Mouse (Mus musculus): ENCODE data around the gene Lsamp.
A peak's percentile ranks its signal among the peaks of the same experiment; 100 is the strongest.

Lsamp gene

DNA sequence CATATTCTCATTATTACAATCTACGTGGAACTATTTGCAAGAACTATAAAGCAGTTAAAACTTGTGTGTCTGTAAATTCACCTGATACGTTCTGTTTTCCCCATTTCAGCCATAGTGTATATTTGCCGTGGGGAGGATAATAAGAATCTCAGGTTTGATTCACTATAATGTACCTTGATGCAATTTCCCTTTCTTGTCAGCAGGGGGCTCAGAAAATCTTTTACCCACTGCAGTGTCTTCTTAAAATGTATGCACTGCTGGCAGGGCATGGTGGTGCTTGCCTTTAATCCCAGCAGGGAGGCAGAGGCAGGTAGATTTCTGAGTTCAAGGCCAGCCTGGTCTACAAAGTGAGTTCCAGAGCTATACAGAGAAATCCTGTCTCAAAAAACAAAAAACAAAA, 287.7 kb downstream of the Lsamp start:
- no peak for DNase-seq (ENCODE audit: extremely low spot score, low spot score)

DNA sequence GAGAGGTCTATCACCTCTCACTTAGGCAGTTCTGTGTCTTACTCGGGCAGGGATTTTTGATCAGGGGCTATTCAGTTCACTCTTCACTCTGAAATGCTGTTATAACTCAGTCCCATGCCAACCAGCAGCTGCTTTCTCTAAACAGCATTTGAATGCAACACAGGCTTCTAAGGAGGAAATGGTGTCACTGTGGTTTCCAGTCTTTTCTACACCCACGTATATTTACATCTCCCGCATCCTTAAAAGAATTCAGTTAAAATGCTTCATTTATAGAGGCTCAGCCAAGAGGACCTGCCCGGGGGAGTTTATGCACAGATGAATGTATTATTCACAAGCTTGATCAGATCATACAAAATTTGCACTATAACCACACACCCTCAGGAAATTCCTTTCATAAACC, 306.0 kb downstream of the Lsamp start:
- DNase-seq (ENCODE audit: extremely low spot score, low spot score), result no peak

DNA sequence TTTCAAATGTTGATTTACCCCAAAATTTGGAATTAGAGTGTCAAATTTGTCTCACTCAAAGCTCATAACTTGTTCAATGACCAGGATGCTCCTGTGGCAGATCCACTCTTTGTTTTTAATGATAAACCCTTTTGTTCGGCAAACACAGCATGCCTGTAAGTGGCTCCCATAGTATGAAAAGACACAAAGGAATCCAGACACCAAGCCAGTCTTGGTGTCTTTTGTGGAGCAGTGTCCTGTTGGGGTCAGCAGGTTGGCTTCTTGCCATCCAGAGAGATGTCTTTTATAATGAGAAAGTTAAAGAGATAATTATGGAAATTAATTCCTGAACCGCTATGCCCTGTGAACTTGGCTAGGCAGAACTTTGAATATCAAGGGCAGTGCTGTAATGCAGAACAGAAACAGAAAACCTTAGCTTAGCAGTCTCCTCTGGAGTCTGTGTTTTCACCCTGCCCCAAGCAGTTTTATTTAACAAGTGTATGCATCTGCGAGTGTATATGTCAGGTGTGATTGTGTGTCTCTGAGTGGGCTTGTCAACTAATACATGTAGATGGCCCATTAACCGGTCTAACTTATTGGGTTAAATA, 310.2 kb downstream of the Lsamp start:
- no peak for DNase-seq (ENCODE audit: extremely low spot score, low spot score)

DNA sequence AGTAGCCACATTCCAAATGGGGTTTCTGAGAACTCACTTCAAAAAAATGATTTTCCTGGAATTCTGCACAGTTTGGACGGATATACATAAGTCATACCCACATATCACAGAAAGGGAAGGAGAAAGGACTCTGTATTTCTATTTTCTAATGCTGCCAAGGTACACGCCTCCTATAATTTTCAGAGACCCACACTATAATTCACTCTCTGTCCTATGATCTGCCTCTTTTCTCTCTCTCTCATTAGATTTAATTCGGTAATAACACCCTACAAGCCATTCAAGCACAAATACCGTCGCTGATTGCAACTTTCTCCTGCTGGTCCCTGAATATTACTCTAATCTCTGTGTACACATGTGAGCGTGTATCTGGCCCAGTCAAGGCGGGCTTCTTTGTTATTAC, 311.1 kb downstream of the Lsamp start:
- DNase-seq (ENCODE audit: extremely low spot score, low spot score), result no peak

DNA sequence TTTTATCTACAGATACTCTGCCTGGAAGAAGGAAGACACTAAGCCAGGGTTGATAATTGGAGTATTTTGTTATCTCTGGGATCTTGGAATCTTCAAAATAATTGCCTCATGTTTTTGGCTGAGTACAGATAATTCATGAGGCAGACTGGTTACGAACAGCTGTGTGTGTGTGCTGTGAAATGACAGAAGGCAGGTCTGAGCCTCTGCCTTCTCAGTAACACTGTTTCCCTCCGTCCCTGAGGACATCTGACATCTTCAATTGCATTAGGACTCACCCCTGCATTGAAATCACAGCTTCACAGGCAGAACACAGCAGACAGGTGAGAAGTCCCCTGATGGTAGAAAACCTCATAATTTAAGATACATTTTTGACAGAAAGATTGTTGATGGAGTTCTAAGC, 323.5 kb downstream of the Lsamp start:
- DNase-seq (ENCODE audit: extremely low spot score, low spot score), result no peak

DNA sequence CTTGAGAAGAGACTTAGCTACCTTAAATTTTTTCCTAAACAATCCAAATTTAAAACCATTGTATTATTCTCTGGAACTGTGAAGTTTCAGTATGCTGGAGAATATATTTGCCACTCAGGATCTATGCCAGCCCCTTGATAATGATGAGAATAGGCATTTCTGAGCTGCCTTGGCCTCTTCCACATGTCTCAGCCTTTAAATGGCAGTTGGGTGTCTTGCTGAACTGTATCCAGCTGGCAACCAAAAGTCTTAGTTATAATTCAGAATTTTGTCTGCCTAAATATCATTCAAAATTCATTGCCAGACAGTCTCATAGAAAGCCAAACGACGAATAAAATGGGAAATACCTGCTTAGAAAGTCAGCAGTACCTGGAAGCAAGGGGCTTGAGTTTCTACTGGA, 332.0 kb downstream of the Lsamp start:
- no peak for DNase-seq (ENCODE audit: extremely low spot score, low spot score)

DNA sequence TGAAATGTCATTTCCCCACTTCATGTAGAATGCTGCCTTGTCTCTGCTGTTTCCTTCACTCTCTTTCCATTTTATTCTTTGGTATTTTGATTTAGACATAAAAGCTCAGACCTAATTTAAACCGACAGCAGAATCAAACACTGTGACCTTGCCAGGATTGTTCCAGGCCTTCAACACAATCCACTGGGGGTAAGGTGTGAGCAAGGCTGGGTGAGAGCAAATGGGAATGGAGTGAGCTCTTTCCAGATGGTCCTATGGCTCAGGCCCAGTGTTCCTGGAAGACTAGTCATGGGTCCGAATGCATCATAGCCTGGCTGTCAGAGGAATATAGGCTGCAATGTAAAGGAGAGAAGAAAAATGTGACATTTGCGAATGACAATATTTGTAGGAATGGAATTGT, 340.6 kb downstream of the Lsamp start:
- no peak for DNase-seq (ENCODE audit: extremely low spot score, low spot score)

DNA sequence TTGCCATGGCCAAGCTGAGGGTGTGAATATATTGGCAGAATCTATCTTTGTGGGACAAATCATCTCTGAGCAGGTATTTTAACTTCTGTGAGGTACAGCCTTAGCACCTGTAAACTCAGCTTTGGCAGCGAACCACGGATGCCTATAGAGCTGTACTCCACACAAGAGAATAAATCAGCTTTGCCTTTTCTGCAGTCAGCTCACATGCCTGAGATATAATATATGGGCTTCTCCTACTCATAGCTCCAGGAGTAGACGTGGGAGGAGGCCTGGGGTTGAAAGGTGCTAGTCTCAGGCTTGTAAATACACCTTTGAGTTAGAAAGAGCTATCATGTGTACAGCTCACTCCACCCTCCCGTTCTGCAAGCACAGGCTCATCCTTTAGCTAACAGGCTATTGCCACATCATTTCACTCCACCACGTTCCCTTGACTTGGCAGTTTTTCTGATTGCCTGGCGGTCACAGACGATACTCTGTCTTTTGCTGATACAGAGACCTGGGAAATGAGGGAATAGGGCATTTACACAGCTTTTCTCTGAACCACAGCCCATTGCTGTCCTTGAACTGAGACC, 344.2 kb downstream of the Lsamp start:
- DNase-seq (ENCODE audit: extremely low spot score, low spot score), result no peak

DNA sequence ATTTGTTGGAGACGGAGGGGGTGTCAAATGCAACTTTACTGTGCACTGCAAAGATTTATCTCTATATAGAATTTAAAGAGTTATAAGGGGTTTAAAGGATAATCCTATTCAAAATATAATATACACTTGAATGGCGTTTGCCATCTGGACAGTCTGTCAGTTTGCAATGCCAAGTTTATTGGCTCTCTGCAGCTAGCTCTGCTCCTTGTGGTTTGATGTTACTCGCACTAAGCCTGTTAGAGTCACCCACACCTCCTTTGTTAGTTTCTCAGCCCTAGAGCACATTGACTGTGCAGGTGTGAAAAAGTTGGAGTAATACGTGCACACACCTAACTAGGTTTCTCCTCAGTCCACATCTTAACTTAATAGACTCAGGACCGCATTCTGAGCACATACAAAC, 385.5 kb downstream of the Lsamp start:
- no peak for DNase-seq (ENCODE audit: extremely low spot score, low spot score)

DNA sequence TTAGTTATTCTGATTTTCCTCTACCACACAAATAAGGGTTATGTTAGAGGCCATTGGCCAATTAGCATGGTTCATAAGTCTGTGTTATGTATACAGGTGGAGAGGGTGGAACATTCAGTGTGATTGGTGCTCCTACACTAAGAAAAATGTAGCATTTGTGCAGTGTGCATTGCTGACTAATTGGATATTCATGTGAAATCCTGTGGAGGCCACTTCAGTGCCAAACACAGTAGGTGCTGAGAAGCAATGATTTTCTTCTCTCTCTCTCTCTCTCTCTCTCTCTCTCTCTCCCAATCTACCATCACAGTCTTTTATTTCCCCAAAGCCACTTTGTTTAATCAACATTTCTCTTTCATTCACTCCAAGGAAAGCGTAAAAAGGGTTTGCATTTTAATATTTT, 387.1 kb downstream of the Lsamp start:
- DNase-seq (ENCODE audit: extremely low spot score, low spot score), result no peak

DNA sequence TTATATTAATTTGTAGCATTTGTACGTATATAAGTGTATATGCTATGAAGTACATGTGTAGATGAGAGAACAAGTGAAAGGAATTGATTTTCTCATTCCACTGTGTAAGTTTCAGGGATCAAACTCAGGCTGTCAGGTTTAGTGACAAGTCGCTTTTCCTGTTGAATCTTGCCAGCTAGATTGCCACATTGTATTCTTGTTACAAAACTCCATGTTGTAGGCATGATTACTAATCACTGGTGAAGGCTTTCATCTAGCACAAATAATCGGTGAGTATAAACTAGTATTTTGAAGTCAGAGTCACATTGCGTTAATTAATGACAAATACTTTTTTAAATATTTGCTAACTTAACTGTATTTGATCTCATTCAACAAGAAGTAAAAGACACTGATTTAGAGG, 391.2 kb downstream of the Lsamp start:
- no peak for DNase-seq (ENCODE audit: extremely low spot score, low spot score)

DNA sequence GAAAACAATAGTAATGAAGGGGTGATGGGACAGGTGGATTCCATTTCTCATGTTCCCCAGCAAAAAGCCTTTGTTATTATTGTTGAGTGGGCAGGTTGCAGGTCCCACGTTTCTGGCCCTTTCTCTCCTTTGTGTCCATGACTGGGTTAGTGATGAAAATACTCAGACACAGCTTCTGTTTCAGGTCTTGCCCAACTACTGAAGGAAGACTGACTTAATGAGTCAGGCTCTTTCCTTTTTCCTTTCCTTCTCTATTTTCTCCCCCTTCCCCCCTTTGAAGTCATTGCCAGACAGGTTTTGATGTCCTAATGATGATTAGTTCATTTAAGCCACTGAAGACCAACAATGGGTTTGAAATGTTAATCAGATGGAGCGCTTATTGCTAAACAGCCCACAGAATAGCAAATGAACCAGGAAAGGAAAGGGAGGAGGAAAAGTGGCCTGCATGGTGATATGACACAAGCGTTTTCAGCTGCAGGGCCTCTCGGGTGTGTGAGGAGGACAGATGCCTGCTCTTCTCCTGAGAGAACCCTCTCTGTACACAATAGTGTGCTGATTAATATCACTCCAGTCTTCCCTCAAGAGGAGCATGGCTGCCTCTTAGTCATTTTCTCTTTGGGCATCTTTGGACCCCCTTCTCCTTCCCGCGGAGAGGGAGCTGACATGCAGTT, 393.1 kb downstream of the Lsamp start:
- DNase-seq (ENCODE audit: extremely low spot score, low spot score), result no peak

DNA sequence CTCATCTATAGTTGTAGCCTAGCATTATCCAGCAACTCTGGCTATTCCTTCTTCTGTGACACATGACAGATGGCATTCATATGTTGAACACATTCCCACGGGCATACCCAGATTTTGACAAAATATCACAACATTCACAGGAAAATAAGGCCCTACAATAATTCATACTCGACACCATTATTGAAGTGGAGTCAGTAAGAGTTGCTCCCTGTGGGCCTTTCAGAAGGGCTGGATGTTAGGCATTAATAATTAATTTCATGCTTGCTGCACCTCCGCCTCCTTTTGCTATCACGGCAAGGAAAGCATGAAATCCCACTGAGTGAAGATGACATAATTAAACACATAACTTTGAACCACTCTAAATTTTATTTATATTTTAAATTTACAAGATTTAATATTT, 407.9 kb downstream of the Lsamp start:
- DNase-seq (ENCODE audit: extremely low spot score, low spot score), result no peak

DNA sequence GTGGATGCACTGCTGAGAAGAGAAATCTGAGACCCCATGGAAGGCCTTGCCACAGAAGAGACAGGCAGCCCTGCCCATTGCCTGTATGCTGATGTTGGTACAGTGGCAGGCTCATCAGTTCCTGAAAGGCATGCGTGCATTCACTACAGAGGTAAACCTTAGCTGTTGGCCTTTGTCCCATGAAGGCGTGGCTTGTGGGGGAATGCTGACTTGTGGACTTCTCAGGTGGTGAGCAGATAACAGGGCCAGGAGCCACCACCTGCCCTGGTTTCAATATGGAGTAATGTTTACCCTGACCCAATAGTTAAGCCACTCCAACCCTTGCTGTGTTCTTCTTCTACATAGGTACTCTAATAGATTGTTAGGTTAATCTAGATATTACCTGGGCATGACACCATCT, 415.4 kb downstream of the Lsamp start:
- DNase-seq (ENCODE audit: extremely low spot score, low spot score), result no peak

DNA sequence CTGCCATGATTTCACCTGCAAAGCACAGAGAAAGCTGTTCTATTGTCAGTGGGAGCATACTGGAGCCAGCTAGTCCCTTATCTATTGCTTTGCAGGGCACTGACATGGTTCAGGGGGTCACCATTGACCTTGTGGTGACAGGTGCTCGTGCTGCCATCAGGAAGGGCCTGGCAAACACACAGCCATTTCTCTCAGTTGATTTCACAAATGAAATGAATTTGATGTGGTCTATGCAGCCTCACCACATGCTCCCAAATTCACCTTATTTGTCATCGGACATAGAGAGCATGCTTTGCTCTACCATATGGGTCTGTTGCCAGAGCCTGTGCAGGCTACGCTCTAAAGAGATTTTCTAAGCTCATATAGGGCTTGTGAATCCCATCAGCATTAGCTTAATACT, 450.1 kb downstream of the Lsamp start:
- no peak for DNase-seq (ENCODE audit: extremely low spot score, low spot score)

DNA sequence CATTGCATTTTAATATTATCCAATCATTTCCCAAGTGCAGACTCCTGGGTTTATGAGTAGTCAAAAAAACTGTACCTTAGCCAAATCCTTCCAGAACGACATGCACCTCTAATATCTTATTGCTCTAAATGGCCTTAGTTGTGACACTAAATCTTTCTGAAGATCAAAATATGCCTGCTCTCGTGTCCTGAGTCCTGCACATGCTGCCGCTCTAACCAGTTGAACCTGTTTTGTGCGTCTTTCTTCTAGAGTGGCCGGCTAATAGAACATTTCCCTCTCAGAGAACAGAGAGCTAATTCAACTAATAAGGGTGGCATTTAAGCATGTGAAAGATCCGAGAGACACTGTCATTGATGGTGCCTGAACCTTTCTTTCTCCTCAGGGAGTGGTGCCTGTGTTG, 452.3 kb downstream of the Lsamp start:
- no peak for DNase-seq (ENCODE audit: extremely low spot score, low spot score)

DNA sequence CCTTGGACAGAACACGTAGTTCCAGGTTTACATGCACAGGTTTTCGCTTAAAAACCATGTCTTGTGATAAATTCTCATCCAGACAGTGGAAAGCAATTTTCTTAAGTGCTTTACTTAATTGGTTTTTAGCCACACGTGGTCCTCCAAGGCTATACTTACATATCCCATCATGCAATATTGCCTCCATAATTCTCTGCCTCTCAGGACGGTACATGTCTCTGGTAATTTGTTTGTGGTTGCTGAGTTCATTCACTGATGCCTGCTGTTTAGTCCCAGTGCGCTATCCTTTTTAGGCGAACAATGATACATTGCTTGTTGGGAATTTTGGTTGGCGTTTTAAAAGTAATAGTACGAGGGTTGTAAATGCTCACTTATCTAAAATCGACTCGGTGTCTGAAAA, 453.7 kb downstream of the Lsamp start:
- no peak for DNase-seq (ENCODE audit: extremely low spot score, low spot score)

DNA sequence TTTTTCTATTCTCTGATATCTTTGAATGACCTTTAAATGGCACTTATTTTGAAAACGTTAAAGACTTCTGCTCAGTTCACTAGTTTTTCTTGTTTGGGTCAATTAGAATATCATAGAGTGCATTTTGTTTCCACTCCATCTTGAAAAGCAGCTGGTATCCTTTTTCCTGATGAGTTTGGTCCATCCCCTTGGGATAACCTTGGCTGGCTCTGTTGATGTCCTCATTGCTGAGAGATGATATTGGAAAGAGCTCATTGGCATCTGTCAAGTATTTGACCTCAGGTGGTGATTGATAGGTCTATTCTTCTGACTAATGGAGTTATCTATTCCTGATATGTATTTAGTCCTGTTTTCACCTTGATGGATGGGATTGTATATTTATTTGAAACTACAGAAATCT, 454.7 kb downstream of the Lsamp start:
- no peak for DNase-seq (ENCODE audit: extremely low spot score, low spot score)

DNA sequence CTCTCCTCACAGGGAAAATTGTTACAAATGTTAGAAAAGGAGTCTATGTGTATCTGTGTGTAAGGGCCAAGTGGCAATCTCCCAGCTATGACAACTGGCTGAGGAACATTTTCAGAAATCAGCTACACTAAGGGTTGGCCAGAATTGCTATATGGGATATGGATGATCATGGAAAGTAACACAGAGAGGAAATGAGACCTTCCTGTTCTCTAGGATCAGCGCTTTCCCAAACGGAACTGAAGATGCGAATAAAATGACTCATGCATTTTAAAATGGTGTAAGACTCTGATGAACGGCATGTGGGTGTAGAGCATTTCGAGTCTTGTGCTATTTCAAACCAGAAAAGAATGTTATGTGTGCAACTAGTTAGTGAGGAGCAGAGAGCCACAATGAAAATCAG, 462.4 kb downstream of the Lsamp start:
- DNase-seq (ENCODE audit: extremely low spot score, low spot score), result no peak

DNA sequence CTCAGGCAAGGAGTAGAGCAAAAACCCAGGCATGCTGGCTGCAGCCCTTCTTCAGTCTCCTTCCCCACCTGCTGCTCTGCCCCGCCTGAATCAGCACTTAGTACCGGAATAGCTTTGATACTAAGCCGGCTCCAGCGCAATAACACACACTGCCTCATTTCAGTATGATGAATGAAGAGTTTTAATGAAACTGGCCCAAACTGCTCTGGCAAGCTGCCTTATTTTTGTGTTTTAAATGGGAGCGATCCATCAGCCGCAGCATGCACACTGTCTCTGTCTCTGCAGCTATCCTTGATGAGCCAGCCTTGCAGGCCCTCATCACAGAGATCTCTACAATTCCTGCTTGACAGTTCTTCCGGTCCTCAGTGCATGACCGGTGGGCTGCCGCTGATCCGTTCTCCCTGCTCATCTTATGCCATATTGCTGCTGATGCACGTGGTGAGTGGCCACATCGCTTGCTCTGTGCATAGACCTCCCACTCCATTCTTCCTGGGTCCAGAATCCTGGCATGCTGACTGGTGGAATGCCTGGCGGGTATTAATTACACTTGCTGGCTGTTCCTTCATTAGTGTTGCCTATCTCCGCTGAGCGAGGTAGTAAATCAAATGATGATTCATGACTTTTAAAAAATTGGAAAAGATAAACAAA, 479.4 kb downstream of the Lsamp start:
- DNase-seq (ENCODE audit: extremely low spot score, low spot score), result no peak

DNA sequence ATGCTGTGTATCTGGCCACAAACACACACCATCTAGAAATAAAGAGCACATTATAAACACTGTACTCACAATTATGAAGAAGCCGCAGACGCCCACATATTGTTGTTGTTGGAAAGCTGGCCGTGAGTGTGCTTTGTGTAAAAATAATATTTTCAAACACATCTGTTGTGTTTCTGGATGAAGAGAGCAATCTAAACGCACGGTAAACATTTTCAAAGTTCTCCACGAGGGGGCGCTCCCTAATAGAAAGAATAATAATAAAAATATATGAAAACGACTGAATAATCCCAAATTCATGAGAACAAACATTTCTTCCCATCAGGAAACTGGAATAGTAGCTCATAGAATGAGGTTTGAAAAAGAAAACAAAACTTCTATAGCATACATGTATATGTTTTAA, 482.4 kb downstream of the Lsamp start:
- DNase-seq (ENCODE audit: extremely low spot score, low spot score), result peak; percentile 24

DNA sequence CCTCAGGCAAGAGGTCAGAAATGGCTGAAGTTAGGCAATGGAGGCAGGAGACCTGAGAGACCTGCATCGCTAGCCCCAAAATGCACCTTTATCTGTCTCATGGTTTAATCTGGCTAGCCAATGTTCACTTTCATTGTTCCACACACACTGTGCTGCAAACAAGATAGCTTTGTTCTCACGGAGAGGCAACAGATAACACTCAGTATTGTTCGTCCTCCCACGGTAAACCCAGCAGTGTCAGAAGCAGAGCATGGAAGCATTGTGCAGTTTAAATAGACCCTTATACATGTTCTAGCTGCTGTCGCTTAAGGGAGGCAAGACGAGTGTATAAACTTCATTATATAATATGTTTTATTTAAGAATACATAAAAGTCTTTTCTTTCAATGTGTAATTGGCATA, 486.8 kb downstream of the Lsamp start:
- no peak for DNase-seq (ENCODE audit: extremely low spot score, low spot score)

DNA sequence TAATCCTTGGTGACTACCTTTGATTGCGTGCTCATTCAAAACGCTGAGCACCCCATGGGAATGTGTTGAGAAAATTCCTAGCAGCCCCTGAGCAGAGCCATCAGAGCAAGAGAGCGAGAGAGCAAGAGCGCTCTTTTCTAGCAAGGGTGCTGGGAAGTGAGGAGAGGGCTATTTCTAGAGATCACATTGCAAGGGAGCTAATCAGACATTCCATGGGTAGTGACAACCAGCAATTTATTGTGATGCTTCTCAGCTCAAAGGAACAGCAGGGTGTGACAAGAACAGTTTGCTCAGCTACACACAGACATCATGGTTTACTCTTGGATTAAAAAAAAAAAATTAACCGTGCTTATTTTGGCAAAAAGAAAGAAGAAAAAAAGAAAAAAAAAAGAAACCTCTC, 487.8 kb downstream of the Lsamp start:
- DNase-seq (ENCODE audit: extremely low spot score, low spot score), result no peak

Measured in neural tube, embryonic 10.5 days (tissue).